Mouse (Mus musculus): ENCODE measurements around the gene Aurka.

Gene Aurka

DNA sequence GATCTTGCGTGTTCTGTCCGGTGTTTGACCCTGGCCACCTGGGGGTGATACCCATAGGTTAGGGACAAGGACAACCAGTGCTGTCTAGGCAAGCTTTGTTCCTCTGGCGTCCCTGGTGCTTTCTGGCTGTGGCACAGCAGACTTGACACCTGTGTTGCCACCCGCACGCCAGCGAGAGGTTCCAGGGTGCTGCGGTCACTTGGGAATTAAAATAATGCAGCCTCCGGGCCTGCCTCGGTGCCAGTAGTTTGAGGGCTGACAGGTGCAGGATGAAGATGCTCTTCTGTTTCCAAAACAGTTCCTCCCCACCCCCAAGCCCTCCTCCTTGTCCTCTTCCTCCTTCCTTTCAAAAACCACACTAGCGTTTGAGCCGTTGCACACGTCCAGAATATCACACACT lies 11.6 kb upstream of the Aurka start:
- DNase-seq (ENCODE audit: low spot score in 2 of 2), result peak; percentile 33 to 43

DNA sequence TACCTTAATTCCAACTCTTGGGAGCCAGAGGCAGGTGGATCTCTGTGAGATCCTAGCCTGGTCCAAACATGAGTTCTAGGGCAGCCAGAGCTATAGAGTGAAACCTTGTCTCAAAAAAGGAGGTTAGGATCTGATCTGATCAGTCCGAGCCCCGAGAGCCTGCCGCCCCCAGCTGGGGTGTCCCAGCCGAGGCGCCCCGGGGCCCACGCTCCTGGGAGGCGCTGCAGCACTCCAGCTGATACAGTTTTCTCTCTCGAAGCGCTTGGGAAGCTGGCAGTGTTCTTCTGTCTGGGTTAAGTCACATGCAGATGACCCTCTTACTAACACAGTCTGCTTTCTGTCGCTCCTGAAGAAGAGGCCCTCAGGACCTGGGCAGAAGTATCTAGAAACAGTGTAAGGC lies 11.0 kb upstream of the Aurka start:
- no peak for DNase-seq (ENCODE audit: low spot score in 2 of 2)

DNA sequence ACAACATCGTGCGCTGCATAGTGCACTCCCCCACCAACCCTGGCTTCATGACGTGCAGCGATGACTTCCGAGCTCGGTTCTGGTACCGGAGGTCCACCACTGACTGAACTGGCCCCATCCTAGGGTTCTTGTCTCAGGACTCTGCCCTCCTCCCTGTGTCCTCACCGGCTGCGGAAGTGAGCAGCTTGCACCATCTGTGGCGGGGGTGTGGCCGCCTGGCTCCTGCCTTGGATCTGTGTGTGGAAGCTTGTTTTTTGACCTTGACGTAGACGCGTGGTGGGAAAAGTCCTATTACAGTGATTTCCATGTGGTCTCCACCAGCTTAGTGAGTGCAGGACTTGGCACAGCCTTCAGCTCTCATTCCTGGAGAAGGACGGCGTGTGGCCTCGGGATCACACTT lies 10.2 kb upstream of the Aurka start:
- no peak for DNase-seq (ENCODE audit: low spot score in 2 of 2)

DNA sequence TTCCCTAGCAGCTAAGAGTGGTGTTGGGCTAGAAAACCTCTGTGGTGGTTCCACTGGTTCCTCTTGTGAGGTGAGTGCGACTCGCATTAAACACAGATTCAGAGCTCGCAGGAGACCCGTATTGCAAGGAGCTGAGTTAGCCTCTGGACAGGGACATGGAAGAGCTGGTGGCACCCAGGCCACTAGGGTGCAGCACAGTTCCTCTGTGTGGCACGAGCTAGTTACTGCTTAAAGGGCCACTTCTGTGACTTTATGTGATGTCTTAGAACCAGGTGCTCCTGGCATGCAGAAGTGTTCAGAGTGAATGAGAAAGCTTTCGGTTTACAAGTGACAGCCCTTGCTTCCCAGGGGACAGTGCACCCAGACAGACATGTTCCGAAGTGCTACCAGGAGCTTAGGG lies 8.0 kb upstream of the Aurka start:
- DNase-seq (ENCODE audit: low spot score in 2 of 2), result peak; percentile 67

DNA sequence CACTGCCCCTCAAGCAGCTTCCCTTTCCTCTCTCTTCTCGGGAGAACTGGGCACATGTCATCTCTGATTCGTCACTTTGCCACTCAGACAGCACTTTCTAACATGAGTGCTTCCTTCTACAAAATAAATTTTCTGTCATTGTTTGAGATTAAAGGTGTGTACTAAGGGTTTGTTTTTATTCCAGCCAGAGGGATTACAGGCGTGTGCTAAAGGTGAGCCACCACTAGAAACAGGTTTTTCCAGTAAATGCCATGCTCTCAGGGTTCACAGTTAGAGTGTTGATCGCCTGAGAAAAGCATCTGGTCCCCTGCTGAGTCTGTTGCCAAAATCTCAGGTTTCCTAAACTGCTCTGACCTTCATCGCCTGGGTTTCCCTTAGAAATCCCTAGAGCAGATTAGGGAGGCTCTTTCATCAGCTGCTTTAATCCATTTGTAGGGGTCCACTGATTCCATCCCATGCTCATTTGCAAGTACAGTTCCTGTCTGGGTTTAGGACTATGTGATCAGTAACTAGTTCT lies 6.7 kb upstream of the Aurka start:
- DNase-seq (ENCODE audit: low spot score in 2 of 2), result no peak

DNA sequence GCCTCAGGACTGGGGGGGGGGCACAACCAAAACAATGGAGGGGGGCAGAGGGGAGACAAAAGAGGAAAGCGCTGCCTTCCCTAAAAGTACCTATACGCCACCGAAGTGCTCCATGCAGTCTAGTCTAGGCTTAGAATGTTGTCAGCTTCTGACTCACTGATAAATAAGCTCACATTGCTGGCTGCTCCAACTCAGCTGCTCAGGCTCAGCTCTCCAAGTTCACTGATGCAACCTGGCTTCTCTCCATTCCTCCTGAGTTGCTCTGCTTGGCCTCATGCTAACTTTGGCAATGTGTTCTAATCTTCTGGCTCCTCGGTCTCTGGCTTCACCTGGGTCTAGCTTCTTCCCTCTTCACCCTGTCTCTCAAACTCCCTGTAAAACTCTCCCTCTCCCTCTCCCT lies 6.2 kb upstream of the Aurka start:
- DNase-seq (ENCODE audit: low spot score in 2 of 2), result no peak

DNA sequence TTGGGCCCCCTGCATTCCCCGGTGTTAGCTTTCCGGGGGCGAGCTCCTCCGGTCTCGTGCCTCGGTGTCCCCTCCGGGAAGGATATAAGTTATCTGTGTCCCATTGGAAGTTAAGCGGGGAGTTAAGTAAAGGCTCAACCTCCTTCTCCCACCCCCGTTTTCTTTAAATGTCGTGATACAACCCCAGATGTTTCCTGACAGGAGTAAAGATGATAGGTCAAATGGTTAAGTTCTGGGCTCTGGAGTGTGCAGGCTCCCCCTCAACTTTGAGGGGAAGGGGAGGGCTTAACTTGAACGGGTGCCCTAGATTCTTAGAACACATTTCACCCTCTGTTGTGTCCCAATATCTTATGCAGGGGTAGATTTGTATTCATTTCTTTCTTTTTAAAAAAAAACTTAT lies 923 bp upstream of the Aurka start:
- no peak for DNase-seq (ENCODE audit: low spot score in 2 of 2)

DNA sequence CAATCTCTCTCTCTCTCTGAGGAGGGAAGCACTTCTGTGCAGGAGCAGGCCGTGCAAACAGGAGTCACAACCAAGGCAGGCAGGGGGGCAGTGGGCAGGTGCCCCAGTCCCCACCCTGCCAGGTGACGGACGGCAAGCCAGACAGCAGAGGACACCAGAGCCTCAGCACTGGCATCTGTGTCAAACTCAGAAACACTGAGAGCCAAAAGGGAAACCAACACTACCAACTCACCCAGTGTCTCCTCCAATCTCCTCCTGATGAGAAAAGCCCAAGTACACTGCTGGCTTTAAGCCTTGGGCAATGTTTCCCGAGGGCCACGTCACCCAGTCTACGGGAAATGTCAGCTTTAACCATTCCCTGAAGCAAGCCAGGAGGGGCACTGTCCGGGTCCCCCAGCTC lies 7.2 kb downstream of the Aurka start:
- no peak for DNase-seq (ENCODE audit: low spot score in 2 of 2)

DNA sequence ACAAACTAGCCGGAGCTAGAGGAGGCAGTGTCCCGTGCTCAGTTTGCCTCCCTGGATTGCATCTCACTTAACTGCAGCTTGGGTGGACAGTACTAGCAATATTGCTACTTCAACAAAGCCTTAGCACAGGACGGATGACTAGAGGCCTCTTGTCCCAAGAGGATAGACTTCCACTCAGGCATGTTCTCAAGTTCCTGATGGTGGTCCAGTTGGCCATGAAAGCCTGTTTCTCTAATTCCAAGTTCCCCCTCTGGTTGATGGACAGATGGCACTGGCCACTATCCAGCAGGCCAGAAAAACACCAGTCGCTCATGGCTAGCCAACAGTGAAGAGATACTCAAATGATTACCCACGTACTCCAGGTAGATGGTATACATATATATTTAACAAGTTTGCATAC lies 14.5 kb downstream of the Aurka start:
- no peak for DNase-seq (ENCODE audit: low spot score in 2 of 2)

DNA sequence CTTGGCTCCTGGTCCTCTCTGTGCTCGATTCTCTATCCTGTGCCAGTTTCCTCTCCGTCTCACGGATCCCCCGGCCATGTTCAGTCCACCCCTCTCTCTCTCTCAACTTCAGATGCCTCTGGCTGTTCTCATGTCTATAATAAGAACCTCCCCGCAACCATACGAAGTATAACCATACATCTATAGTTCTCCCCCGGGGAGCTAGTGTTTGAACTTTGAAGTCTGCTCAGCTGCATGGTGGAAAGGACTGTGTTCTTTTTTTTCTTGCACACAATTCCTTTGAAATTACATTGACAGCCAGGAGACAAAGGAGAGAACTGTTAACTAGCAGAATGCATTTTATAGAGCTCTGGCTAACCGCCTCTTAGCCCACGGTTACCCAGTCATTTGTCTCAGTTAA lies 15.6 kb downstream of the Aurka start:
- no peak for DNase-seq (ENCODE audit: low spot score in 2 of 2)

DNA sequence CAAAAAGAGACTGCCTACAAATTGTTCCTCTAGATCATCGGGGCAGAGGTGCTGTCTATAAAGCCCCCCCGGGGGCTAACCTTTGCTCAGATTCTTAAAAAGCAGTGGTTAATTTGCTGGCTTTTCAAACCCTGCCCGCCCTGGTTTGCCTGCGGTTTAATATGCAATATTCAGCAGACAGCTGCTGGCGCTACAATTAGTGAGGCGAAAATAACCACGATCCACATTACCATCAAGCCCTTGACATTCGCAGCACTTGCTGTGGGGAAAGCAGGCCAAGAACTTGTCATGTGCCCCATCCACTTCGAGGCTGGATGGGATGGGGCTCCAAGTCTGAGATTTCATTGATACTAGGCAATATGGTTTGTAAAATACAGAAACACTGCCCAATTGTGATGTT lies 17.1 kb downstream of the Aurka start:
- no peak for DNase-seq (ENCODE audit: low spot score in 2 of 2)

DNA sequence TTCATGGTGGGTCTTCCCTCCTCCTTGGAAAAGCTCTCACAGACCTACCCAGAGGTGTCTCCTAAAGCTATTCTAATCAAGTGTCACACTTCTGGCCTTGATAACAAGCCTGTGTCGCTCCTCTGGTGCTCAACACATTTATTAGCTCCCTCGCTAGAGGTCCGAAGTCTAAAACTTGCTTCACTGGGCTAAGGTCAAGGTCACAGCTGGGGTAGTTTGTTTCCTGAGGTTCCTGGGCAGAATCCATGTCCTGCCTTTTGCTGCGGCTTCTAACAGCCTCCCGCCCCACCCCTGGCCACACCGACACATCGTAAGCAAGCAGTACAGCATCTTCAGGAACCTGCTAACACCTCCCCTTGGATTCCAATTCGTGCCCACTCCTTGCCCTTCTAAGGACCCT lies 19.6 kb downstream of the Aurka start:
- no peak for DNase-seq (ENCODE audit: low spot score in 2 of 2)

DNA sequence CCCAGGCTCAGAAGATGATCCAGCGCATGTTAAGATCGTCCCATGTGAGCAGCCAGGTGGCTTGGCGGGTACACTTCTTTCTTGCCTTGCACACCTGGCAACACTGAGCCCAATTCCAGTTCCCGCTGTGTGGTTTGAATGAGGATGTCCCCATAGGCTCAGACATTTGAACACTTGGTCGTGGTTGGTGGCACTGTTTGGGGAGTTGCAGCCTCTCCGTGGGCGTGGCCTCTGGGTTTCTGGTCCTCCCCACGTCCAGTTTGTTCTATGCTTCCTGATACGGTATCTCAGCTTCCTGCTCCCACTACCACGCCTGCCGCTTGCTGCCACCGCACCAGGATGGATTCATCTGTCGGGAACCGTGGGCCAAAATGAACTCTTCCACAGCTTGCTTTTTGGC lies 20.6 kb downstream of the Aurka start:
- no peak for DNase-seq (ENCODE audit: low spot score in 2 of 2)

DNA sequence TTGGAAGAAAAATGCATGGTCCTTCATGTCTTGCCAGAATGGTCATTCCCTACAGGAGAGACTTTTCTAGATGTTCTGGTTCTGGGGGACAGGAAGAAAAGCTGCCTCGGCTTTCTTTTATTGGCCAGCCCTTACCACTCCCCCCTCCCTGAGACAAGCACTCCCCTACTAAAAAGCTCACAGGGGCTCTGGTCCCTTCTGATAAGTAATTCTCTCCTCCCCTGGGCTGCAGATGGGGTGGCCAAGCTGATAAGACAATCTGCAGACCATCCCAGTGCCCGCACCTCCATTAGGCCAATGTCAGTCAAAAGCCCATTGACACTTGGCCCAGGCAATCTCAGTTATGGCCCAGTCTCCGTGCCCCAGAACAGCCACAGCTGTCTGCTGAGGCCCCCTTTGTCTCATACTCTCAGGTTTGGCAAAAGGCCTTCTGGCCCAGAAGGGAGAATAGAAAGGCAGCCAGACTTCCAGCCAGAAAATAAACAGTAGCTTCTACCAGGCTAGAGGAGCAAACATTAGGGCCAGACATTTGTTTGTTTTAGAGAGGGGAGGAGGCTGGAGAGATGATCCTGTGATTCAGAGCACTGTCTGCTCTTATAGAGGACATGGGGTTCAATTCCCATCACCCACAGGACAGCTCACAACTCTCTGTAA lies 21.9 kb downstream of the Aurka start:
- peak; percentile 43 to 69 for DNase-seq (ENCODE audit: low spot score in 2 of 2)

DNA sequence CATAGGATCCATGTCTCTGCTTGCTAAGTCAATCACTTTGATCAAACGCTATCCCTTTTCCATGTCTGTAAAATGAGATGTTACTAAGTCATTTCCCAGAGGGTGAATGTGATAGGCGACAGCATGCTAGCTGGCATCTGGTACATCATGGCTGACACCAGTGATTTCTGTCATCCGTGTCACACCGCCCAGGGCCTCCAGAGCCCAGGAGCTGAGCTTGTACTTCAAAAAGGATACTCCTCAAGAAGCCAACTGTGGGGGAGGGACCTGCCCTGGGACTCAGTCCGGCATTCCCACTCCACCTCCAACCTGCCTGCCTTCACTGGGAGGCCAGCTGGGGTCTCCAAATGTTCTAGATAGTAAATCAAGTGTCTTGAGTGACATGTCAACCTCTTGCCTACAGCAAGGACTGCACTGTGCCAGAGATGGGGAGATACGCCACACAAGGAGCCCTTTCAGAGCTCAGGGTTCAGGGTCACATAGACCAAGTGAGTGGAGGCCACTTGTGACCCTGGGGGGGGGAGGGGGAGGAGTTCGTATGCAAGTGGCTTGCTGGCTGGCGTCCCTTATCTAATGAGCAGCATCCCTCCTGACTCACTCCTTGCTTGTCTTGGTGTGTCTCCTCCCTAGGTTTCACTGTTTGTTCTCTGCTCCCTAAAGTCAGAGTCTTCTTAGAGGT lies 23.3 kb downstream of the Aurka start:
- peak; percentile 15 to 55 for DNase-seq (ENCODE audit: low spot score in 2 of 2)

DNA sequence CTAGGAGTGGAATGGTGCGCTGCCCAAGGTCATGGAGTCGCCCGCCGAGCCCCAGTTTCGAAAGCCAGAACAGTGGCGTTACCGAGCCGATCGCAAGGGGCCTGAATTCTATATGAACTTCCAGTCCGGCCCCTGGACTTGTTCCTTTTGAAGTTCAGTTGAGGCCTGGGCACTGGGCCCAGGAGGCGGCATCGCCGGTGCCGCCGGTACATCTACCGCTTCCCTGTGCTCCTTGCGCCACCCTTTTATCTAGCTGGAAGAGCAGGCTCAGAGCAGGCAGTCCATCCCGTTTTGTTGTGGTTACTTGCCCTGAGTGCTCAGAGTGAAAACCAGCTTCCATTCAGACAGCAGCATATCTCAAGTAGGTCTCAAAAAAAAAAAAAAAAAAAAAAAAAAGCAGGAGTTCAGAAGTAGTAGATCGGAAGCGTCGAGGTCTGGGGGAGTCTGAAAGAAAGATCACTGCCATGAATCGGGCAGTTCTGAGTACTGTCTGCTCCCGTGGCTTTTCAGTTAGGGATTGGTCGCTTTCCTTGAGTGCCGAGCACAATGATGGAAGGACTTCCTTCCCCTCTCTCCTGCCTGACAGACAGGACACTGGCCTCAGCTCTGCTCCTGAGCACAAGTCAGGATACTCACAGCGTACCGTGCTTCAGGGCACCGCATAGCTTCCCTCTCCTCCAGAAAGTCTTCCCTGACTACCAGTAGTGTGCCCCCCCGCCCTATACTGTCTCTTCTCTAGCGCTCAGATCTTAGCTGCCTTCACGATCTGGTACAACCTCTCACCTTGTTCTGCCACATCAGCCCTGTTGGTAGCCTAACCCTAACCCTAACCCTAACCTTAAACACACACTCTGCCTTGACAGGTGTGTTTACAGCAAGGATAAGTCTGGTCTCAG lies 24.1 kb downstream of the Aurka start:
- peak in 1 of 2 experiments; percentile 21 for DNase-seq (ENCODE audit: low spot score in 2 of 2)

DNA sequence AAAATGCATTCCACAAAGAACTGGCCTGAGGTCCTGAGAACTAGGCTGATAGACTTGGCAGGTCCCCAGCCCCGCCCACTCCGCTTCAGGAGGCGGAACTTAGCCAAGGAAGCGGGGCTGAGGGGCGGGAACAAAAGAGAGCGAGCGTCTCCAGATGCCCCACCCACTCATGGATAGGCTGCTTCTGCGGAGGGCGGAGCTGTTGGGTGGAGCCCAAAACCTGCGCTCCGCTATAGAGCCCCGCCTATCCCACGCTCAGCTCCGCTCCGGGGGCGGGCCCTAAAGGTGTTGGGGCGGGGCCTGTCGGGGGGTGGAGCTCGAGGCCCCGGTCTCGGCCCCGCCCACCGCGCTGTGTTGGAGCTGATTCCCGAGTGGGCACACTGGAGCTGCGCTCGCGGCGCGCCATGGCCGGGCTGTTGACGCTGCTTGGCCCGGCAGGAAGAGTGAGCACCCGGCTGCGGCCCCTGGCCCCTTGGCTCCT lies 25.0 kb downstream of the Aurka start, which contains the start of gene Fam210b:
TSS of gene Fam210b (plus strand) at position 308 of the 481 bp plus-strand sequence.
- peak; percentile 97 for DNase-seq (ENCODE audit: low spot score in 2 of 2)

DNA sequence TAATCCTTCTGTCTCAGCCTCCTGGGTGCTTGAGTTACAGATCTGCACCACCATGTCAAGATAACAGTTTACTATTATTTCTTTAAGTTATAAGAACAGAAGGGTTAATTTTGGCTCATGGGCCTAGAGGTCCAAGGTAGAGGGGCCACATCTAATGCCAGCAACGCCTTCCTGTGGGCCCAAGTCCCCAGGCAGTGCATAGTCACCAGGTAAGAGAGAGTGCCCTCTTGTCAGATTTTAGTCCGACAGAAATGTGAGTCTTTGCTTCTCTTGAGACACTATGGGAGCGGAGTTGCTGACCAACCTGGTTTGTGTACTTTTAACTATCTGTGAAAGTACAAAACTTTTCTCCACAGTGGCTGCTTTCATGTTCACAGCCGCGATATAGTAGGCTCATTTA lies 25.7 kb downstream of the Aurka start:
- no peak for DNase-seq (ENCODE audit: low spot score in 2 of 2)

DNA sequence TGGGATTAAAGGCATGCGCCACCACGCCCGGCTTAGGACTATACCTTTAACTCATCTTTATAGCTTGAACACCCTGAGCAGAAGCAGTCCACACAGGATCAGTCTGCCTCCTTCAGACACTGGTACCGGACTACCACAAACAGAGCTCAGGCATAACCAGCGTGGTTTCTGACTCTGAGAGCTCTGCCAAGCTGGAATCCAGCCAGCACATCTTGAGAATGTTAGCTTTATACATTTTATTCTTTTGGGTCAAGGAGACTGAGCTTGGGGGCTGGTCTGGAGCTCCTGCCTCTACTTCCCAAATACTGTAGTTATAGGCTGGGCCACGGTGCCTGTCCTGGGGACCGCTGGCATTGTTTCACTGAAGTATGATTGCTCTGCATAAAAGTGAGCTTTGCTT lies 26.6 kb downstream of the Aurka start:
- DNase-seq (ENCODE audit: low spot score in 2 of 2), result no peak

DNA sequence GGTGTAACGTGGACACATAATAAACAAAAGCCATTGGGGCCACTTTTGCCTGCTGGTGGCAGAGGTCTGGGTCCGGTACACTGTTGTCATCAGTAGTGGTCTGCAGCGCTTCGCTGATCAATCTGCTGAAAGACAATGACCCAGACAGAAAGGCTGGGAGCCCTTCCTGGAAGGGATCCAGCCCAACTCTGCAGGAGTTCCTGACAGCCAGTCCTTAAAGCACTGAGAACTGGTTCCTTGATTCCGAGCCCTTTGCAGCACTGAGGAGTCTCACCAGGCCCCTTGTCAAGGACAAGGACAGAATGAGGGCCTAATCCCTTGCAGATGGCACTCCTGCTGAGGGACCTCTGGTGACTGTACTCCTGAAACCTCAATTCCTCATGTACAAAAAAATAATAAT lies 28.7 kb downstream of the Aurka start:
- DNase-seq (ENCODE audit: low spot score in 2 of 2), result no peak

DNA sequence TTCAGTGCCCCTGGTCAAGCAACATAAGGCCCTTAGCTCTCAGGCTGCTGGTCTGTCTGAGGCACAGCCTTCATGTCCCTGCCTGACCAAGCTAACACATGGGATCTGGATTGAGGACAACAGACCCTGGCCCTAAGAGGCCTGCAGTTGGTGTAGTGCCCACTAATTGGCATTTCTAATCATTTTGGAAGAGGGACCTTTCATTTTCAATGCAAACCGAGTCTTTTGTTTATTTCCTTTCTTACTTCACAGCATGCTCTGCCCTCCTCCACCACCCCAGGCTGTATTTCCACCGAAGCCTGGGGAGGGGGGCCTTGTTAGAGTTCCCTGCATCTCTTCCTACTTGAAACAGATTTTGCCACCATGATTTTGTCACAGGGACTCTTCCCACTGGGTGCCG lies 29.4 kb downstream of the Aurka start:
- DNase-seq (ENCODE audit: low spot score in 2 of 2), result no peak

DNA sequence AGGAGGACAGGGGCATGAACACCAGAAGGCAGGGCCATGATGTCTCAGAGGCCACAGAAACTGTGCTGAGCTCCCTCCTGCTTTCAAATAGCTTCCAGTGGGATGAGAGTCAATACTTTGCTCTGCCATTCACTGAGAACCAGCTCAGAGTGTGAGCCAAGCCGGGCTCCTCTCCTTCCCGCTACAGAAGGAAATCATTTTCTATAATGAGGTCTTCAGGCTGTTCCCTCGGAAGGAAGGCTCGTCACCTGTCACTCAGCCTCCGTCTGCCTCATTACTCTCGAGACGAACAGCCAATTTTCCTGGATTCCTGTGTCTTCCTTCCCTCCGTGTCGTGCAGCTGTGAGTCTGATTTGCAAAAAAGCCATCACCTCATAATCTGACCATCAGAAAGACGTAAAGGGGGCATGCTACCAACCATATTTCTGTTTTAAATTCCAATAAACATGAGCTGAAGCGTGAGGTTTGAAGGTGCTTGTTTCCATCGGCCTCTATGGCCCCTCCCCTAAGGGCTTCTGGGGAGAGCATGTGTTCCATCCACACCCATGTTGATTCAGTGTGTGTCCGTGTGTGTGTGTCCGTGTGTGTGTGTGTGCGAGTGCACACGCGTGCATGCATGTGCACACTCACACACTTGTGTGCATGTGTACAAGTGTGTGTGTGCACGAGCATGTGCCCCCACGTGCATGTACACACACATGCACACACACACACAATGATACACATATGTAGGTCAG lies 32.0 kb downstream of the Aurka start:
- DNase-seq (ENCODE audit: low spot score in 2 of 2), result no peak

Measured in spleen, postnatal 36 days (tissue).